Mouse (Mus musculus) heart, postnatal 25 days (tissue): Measurements from ENCODE around the gene Ube2s. TPM values are rescaled to one million over a fixed set of nuclear protein-coding genes. Genes with fewer than 3 reads are reported as not detected.
A peak's percentile ranks its signal among the peaks of the same experiment; 100 is the strongest.
"Not testable (repeated sequence)": the region's sequence is repeated elsewhere in the genome, so short reads cannot be mapped to it uniquely, and the experiment has no call there.

Source experiments
- DNase-seq: peaks from one replicate; pipeline ENCODE4 v3.0.0; 2022; ENCODE audit warnings: low spot score
- intact Hi-C: fragments of 180-260 bp; cut with DNase I; formaldehyde crosslinking; loops from one replicate; pipeline ENCODE4 v1.15.1; 2025
- total RNA-seq, 2 experiments: library from RNA; stranded (reverse); gene quantifications; 2 replicates each; pipeline ENCODE4 v1.2.3; 2021

Gene Ube2s
- total RNA-seq, 2 experiments from 2014 or later = 84.6 to 93.3 TPM

DNA sequence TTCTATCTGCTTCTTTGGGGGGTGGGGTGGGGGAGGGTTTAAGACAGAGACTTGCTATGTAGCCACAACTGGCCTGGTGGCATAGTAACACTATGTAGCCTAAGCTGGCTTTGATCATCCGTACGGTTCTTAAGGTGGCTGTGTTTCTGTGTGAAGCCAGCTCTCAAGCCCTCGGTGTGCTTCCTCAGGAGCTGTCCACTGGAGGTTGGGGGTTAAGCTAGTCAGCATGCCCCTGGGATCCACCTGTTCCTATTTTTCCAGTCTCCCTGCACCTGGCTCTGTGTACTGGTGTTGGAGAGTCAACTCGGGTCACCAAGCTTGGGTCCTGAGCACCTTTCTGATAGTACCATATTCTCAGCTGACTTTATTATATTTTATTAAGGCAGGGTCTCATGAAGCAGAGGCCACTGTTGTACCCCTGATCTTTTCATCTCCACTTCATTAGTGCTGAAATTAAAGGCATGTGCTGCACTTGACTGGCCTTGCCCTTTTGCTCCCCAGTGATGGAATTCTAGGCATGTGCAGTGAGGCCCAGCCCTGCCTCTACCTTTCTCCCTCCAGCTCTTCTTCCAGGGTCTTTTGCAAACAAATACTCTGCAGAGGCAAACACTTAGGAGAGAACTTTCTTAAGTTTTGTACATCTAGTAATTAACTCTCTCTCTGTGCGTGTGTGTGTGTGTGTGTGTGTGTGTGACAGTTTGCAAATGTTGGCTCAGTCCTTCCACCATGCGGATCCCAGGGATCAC is 9.9 kb upstream of the Ube2s start:
- no peak for DNase-seq
- intact Hi-C loops = no loop called here

DNA sequence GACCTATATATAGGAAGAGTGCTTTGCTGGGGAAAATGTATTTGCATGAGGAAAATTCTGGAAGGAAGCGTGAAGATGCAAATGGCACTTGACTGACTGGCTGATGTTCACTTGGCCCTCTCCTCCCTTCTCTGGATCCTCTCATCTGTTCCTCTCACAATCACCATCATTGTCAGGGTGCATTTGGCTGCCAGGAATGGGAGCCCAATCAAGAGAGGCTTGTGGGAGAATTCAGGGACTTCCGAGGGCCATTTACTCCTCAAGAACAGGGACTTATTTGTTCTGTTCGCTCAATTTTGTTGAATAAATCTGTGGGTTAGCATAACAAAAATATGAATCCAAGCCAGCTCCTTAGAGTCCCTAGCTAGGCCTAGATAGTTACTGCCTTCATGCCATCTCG is 9.3 kb upstream of the Ube2s start:
- no peak for DNase-seq
- intact Hi-C loops = no loop called here

DNA sequence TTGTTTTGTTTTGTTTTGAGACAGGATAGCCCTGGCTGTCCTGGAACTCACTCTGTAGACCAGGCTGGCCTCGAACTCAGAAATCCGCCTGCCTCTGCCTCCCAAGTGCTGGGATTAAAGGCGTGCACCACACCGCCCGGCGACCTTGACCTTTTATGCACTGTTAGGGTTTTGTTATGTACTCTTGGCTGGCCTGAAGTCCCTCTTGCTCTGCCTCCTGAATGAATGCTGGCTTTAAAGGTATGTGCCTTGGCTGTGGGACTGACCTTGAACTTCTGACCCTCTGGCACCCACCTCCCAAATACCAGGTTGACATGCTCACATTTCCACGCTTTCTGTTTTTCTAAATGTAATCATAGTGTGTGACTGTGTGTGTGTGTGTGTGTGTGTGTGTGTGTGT is 8.5 kb upstream of the Ube2s start:
- DNase-seq, intact Hi-C loops: not testable (repeated sequence)

DNA sequence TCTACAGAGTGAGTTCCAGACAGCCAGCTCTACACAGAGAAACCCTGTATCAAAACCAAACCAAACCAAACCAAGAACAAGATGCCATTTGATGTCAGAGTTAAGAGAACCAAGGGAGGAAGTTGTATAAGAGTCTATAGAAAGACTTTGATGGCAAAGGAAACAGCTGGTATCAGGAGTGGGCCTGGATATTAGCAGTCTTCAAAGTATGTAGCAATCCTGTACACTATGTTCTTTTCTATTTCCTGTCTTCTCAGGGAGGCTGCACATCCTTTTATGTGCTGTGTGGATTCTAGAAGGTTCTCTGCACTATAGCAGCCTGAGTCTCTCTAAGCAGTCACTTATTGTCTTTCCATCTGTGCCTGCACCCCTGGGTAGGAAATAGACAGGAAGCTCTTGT is 4.2 kb upstream of the Ube2s start:
- DNase-seq = no peak
- intact Hi-C loops = loop anchor here (5.0 kb wide), 2 partner anchors 126 to 196 kb away; partner anchors contain the start of genes Fiz1 and Zfp524

DNA sequence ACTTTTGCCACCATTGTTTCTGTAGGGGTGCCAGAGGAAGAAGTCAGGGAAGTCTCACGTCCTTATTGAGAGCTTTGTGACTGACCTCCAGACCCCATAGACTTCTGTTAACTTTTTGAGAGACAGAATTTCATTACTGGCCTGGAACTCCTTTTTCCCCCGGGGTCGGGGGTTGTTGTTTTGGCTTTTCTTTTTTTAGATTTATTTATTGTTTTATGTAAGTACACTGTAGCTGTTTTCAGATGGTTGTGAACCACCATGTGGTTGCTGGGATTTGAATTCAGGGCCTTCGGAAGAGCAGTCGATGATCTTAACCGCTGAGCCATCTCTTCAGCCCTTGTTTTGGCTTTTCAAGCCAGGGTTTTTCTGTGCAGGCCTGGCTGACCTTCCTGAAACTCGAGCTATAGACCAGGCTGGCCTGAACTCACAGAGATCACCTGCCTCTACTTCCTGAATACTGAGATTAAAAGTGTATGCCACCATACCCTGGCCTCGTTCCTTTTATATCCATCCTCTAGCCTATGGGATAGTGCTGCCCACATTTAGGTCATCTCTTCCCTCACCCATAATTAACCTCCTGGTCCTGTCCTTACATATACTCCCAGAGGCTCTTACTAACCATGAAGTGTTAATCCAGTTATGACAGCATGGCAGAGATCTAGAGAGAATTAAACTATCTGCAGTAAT is 858 bp upstream of the Ube2s start:
- no peak for DNase-seq
- intact Hi-C loops = loop anchor here (5.0 kb wide), 3 partner anchors 54 to 156 kb away; partner anchors contain the start of genes Ppp6r1 and Zfp628

DNA sequence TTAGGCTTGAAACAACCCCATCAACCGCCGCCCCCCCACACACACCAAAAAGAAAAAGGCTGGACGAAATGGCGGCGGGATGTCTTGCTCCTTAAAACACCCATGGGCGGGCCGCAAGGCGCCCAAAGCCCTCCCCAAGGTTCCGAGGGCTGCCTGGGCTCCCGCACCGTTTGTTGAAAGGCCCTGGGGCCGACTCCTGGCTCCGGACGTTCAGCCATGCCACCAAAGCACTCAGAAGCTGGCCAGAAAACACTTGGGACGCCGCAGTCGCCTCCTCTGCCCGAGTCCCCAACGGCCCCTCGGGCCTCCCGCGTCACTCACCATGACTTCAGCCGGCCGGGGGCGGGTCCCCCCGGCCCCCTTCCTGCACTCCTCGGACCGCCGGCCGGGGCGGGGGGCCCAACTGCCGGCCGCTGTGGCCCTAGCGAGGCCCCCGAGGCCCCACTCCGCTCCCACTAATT is 518 bp downstream of the Ube2s start:
- no peak for DNase-seq
- intact Hi-C loops = loop anchor here (5.0 kb wide), 3 partner anchors 55 to 155 kb away; partner anchors contain the start of genes Ppp6r1 and Zfp628

DNA sequence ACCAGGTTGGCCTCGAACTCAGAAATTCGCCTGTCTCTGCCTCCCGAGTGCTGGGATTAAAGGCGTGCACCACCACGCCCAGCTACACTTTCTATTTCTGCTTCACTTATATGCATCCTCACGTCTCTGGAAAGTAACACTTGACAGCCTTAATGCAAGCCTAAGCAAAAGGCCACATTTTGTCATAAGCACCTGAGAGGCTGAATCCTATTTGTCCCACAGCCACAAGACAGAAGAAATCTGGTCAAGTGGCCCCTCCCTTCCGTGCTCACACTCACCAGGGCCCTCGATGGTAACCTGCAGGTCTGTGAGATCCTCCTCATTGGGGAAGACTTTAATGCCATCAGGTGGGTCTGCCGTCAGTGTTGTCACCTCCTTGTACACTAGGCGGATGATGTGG is 1.3 kb downstream of the Ube2s start:
- intact Hi-C loops = loop anchor here (5.0 kb wide), 3 partner anchors 56 to 154 kb away; partner anchors contain the start of genes Ppp6r1 and Zfp628
- DNase-seq = not testable (repeated sequence)

DNA sequence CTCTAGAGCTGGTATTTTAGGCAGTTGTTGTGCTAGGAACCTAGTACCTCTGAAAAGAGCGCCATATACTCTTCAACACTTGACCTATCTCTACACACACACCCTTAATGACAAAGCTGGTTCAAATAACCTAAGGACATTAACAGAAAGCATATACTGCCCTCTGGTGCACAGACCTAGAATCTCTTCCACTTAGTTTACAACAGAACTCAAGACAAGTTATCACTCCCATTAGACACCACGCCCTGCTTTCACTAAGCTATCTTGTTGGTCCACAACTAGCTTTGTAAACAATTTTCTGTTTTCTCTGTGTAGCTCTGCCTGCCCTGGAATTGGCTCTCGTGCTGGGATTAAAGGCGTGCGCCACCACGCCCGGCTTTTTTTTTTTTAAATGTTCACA is 5.7 kb downstream of the Ube2s start:
- no peak for DNase-seq
- intact Hi-C loops = loop anchor here (2.0 kb wide), 1 partner anchor 14 kb away; the partner anchor contains the start of gene Rpl28

DNA sequence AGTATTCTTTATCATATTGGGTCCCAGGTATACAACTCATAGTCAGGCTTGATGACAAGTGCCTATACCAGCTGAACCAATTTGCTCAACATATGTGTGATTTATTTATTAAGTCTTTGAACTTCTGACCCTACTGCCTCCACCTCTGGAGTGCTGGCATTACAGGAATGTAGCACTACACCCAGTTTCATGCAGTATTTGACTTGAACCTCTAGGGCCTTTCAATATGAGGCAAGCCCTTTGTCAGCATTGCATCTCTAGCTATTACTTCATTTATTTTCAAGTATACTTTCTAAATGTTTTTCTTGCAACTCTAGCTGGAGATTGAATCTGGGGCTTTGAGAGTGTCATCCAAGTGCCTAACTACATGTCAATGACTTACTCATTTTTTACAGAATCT is 10.1 kb downstream of the Ube2s start:
- intact Hi-C loops = no loop called here
- no peak for DNase-seq

DNA sequence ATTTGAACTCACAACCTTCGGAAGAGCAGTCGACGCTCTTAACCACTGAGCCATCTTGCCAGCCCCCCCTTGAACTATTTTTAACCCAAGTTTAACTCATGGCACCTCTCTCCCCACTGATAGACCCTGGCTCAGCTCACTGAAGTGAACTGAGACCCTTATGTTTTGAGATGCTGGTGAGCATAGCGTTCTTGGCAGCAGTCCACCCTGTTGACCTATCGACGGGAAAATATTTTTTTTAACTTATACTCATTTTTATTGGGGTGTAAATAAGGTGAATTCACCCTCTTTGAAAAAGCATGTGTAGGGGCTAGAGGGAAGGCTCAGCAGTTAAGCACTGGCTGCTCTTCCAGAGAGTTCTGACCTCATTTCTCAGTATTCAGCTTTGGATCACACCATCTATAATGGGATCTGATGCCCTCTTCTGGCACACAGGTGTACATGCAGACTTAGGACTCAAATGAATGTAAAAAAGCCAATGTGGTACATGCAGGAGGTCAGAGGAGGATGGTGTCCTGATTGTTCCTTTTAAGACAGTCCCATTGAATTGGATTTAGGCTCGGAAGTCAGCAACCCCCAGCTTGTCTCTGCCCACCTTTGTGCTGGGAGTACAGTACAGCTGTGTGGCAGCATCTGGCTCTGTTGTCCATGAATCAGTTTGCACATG is 16.5 kb downstream of the Ube2s start:
- intact Hi-C loops = loop anchor here (2.0 to 10.0 kb wide), 2 partner anchors 239 to 1101 kb away; partner anchors contain the start of genes Mboat7 and Tsen34
- DNase-seq = no peak

DNA sequence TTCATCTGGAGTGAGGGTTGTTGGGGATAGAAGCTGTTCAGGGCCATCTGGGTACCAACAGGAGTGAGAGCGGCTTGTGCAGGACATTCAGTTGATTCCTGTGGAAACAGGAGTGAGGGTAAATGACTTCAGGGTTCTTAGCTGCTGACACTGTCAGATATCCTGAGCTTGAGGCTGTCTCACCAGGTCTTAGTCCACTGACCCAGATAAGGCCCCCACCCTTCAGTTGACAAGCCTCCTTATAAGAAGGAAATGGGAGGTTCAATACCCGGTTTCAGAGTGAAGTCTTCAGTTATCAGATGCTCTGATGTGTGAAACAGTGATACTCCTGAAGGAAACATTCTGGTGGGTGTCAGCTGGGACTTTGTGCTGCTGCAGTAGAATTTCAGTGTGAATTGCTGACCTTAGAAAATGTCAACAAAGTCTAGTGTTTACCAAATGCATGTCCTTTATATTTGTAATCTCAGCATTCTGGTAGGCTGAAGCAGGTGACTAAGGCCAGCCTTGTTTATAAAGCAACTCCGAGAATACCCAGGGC is 17.7 kb downstream of the Ube2s start:
- no peak for DNase-seq
- intact Hi-C loops = loop anchor here (5.0 to 10.0 kb wide), 3 partner anchors 87 to 1100 kb away; partner anchors contain the start of genes Mboat7 and Tsen34

DNA sequence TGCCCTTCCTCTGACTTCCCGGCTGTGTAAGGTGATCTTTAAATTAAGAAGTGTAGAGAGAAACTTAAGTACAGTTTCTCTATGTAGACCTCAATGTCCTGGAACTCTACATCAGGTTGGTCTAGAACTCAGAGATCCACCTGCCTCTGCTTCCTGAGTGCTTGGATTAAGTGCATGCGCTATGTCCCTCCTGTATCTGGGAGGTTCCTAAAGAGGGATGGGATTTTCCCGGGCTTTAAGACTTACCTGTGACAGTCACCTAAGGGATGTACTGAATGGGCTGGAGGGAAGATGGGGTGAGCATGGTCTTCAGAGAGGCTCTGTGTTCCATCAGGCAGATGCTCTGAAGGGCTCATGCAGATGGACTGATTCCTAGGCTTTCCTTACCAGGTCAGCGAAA is 18.7 kb downstream of the Ube2s start:
- no peak for DNase-seq
- intact Hi-C loops = loop anchor here (2.0 to 10.0 kb wide), 5 partner anchors 13 to 1099 kb away; partner anchors contain the start of genes Hspbp1, Mboat7 and Tsen34

DNA sequence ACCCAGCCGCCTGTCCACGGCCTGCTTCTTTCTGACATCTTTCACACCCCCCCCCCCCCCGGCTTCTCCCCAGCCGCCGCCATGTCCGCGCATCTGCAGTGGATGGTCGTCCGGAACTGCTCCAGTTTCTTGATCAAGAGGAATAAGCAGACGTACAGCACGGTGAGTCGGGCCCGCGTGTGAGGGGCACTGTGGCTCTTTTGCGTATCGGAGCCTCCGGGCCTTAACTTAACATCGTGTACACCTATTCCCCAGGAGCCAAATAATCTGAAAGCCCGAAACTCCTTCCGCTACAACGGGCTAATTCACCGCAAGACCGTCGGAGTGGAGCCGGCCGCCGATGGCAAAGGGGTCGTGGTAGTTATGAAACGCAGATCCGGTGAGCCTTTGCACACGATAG is 19.1 kb downstream of the Ube2s start:
- intact Hi-C loops = loop anchor here (2.0 to 10.0 kb wide), 5 partner anchors 14 to 1098 kb away; partner anchors contain the start of genes Hspbp1, Mboat7 and Tsen34
- not testable (repeated sequence) for DNase-seq

DNA sequence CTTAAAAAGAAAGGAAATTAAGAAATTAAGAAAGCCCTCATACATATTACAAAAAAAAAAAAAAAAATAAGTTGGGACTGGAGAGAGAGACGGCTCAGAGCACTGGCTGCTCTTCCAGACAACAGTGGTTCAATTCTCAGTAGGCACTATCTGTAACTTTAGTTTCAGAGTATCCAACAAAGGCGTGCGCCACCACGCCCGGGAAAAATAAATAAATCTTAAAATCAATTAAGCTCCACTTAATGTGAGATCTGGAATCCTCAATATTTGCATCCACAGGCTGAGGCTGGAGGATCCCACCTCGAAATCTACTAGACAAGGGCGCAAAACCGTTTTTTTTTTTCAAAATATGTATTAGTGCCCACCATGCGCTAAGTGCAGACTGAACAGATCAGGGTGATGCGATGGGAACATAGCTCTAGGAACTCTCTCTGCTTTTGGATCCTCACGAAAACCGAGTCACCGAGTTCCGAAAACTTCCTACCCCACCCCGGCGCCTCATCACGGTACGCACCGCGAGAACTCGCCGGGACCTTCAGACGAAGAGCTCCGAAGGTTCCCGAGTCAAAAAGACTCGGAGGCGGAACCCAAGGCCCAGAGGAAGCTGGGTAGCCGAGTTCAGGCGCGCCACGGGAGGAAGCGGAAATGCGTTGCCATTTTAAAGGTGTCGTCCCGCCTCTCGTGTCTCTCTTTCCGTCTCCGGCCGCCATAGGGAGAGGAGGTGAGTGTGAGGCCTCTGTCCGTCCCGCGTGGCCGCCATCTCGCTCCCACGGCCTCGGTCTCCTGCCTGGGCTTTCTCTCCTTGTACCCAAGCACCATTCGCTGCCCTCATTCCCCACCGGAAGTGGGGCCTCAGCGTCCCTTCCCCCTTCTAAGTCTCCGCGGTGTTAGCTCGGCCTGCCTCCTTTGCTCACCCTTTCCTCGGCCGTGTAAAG is 19.8 kb downstream of the Ube2s start, which contains the start of gene Rpl28:
Gene Rpl28, plus strand, starts transcription at position 597 of the 935 bp plus-strand sequence.
- peak; percentile 92 for DNase-seq
- intact Hi-C loops = loop anchor here (2.0 to 10.0 kb wide), 5 partner anchors 14 to 1098 kb away; partner anchors contain the start of genes Hspbp1, Mboat7 and Tsen34

DNA sequence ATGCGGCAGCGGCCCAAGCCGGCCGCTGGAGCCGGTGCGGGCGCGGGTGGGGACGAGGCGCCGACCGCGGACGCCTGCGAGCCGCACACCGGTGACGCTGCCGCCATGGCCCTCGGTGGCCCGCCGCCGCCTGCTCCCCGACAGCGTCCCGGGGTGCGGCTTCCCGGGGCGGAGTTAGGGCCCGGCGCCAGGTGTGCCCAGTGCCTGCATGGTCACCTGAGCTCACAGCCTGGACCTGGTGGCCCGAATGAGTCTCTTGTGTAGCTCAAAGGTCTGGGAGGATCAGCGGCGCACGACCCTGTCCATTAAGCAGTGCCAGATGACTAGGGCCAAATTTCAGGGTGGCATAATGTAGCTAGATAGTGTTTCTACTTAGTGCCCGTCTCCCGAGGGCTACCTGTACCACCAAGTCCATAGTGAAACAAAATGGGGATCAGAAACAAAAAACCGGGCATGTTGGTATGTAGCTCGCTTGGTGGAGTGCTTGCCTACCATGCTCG is 22.9 kb downstream of the Ube2s start, which contains the start of gene Tmem238:
Gene Tmem238, minus strand, starts transcription at position 221 of the 500 bp plus-strand sequence.
- no peak for DNase-seq

DNA sequence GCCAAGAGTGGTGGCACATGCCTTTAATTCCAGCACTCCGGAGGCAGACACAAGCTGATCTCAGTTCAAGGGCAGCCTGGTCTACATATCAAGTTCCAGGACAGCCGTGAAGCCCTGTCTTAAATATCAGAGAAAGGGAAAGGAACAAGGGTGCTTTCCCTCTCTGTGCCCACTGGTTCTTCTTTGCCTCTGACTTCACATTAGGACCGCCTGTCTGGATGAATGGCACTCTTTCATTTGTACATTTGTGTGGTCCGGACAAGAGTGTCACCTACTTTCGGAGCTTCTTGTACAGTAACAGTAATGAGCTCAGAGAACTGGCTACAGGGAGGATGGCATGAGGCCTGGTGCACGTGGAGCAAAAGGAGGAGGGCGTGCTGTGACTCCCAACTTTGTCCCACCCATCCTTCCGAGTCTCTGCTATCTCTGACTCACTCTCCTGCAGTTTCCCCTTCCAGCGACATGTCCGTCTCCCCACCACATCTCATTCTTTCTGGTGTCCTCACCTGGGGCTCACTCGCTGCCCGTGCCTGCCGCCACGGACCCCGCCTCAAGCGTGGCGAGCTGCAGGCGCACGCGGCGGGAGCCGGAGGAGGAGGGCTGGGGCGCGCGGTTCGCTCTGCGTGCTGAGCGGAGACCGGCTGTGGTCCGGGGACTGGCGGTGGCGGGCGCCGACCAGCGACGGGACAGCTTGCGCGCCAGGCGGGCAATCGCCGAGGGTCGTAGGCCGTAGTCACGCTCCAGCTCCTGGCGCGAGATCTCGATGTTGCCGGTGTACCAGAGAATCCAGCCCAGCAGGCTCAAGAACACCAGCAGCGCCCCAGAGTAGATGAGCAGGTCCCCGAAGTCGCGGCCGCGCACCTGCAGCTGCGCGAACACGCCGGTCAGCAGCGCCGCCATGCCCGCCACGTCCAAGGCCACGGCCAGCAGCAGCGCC is 23.6 kb downstream of the Ube2s start:
- DNase-seq = peak; percentile 39
- intact Hi-C loops = loop anchor here (2.0 kb wide), 1 partner anchor 48 kb away; the partner anchor contains the start of gene Kmt5c

More for the DNA sequence above, 22.9 kb downstream of the Ube2s start, which contains the start of gene Tmem238:
- intact Hi-C loops = loop anchor here (2.0 kb wide), 1 partner anchor 49 kb away; the partner anchor contains the start of gene Kmt5c
